Mouse (Mus musculus) MEL (cell line): ENCODE results near the gene Zfand3.

Experiments used
- CTCF ChIP-seq, 3 experiments: IDR thresholded peaks in 2 of 3; conservative IDR thresholded peaks in 1 of 3; 2 replicates each; pipeline ENCODE4 v1.5.1; 2011 to 2012; ENCODE audit warnings: low read length in 3 of 3, low read depth in 2 of 3, mild to moderate bottlenecking in 2 of 3, improper control_type of control experiment in 1 of 3, inconsistent platforms in 1 of 3, mixed read lengths in 1 of 3, moderate library complexity in 1 of 3; ENCODE audit not compliant: control insufficient read depth in 1 of 3, insufficient read depth in 1 of 3, poor library complexity in 1 of 3, severe bottlenecking in 1 of 3
- E2F4 ChIP-seq: IDR thresholded peaks from 2 replicates; pipeline ENCODE4 v1.6.1; 2011; ENCODE audit warnings: low read depth, low read length, improper control_type of control experiment, borderline replicate concordance
- EP300 ChIP-seq, 2 experiments: IDR thresholded peaks; 2 replicates each; pipeline ENCODE4 v1.6.1; 2011; ENCODE audit warnings: improper control_type of control experiment in 2 of 2, low read length in 2 of 2, low read depth in 1 of 2, mild to moderate bottlenecking in 1 of 2
- JUND ChIP-seq: IDR thresholded peaks from 2 replicates; pipeline ENCODE4 v1.6.1; 2011; ENCODE audit warnings: low read depth, mild to moderate bottlenecking, improper control_type of control experiment, low read length
- MAX ChIP-seq: IDR thresholded peaks from 2 replicates; pipeline ENCODE4 v1.6.1; 2011; ENCODE audit warnings: low read length, improper control_type of control experiment
- MXI1 ChIP-seq: IDR thresholded peaks from 2 replicates; pipeline ENCODE4 v1.6.1; 2011; ENCODE audit warnings: mild to moderate bottlenecking, low read depth, low read length, improper control_type of control experiment
- MYB ChIP-seq: IDR thresholded peaks from 2 replicates; pipeline ENCODE4 v1.6.1; 2011; ENCODE audit warnings: mild to moderate bottlenecking, low read depth, low read length, improper control_type of control experiment
- NELFE ChIP-seq: IDR thresholded peaks from 2 replicates; pipeline ENCODE4 v1.6.1; 2011; ENCODE audit warnings: low read depth, low read length, improper control_type of control experiment
- NRF1 ChIP-seq: IDR thresholded peaks from 2 replicates; pipeline ENCODE4 v1.6.1; 2014; ENCODE audit warnings: low read depth, mild to moderate bottlenecking, inconsistent platforms, low read length, improper control_type of control experiment, moderate library complexity; ENCODE audit not compliant: poor library complexity, insufficient read depth, severe bottlenecking
- POLR2A ChIP-seq, 2 experiments: IDR thresholded peaks; 2 replicates each; pipeline ENCODE4 v1.6.1; 2011 to 2012; ENCODE audit warnings: low read length in 2 of 2, mild to moderate bottlenecking in 2 of 2, control low read depth in 1 of 2, improper control_type of control experiment in 1 of 2, low read depth in 1 of 2, moderate library complexity in 1 of 2; ENCODE audit not compliant: control insufficient read depth in 1 of 2, insufficient read depth in 1 of 2, poor library complexity in 1 of 2
- RAD21 ChIP-seq: IDR thresholded peaks from 2 replicates; pipeline ENCODE4 v1.6.1; 2011; ENCODE audit warnings: mild to moderate bottlenecking, low read depth, low read length, improper control_type of control experiment
- ZNF384 ChIP-seq: IDR thresholded peaks from 2 replicates; pipeline ENCODE4 v1.6.1; 2012; ENCODE audit warnings: low read depth, mild to moderate bottlenecking, inconsistent platforms, low read length, improper control_type of control experiment

DNA sequence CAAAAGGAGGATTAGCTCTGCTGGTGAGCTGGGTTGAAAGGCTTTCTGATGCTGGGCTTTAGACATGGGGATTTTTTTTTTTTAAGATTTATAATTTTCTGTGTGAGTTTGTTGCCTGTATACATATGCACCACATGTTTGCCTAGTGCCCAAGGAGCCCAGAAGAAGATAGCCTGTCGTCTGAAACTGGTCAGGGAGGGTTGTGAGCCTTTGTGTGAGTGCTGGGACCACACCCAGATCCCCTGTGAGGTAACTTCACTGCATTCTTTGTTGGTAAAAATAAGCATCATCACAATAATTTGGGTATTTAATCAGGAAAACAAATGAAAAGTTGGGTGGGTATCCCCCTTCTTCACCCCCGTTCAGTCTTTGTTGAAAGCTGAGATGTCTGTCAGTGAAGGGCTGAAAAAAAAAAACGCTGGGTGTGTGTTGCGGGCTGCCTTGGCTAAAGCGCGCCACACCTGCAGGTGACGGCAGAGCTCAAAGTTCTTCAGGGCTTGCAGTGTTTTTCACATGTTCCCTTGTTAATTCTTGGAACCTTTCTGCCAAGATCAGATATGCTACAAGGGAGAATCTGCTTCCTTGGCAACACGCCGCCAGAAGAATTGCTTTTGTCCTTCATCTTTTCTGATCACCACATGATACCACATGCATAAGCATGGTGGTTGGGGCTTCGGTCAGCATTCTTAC is 154.0 kb downstream of the Zfand3 start:
- TF ChIP-seq CTCF (IDR thresholded peaks at IDR 0.05 in 2 of 3, conservative IDR thresholded peaks at IDR 0.05 in 1 of 3; ENCODE audit: control insufficient read depth in 1 of 3, insufficient read depth in 1 of 3, low read depth in 2 of 3, low read length in 3 of 3, poor library complexity in 1 of 3, severe bottlenecking in 1 of 3), result no peak
- TF ChIP-seq POLR2A (IDR thresholded peaks at IDR 0.05; ENCODE audit: control insufficient read depth in 1 of 2, insufficient read depth in 1 of 2, low read depth in 1 of 2, low read length in 2 of 2, poor library complexity in 1 of 2), result no peak
- TF ChIP-seq MAX, result no peak
- no peak for TF ChIP-seq MYB
- no peak for TF ChIP-seq ZNF384
- no peak for TF ChIP-seq EP300 (IDR thresholded peaks at IDR 0.05; ENCODE audit: low read depth in 1 of 2, low read length in 2 of 2)
- TF ChIP-seq RAD21, result no peak
- no peak for TF ChIP-seq NELFE
- TF ChIP-seq NRF1, result no peak
- TF ChIP-seq MXI1, result no peak
- TF ChIP-seq JUND, result no peak
- no peak for TF ChIP-seq E2F4
